Mouse (Mus musculus) spleen, postnatal 36 days (tissue): ENCODE measurements around the gene Nudt5.

Experiments
- DNase-seq, 2 experiments: peaks; one replicate each; pipeline ENCODE4 v3.0.0; 2022; ENCODE audit warnings: low spot score in 2 of 2, mixed read lengths in 1 of 2

Gene Nudt5

DNA sequence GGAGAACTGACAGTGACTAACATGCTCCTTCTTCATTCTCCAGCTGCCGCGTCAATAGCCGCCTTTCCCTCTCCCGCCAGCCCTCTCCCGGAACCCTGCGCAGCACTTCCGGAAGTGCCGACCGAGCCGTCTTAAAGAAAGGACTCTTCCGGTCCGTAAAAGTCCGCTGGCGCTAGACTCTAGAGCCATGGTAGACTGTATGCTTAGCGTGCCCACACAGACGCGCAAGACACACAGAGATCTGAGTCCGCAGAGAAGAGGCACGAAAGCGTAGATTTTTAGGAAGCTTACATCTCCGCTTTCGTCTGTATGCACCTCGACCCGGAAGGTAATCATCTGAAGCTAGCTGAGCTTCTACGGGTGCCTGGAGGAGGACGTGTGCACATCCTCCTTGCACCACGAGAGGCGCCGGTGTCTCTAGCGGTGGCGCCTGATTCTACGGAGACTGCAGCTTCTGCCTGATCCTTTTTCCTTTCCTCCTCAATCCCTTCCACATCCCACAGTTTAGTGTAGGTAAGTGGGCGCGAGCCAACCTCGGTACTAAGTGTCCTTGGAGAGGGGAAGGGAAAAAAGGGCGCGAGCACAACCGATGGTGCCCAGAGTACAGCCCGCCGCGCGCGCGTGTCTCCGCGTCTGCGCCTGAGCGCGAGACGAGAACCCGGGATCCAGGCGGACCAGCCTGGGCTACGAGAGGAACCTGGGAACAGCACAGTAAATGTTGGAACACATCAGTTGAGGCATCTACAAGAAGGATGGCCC lies at the start of gene Nudt5, which contains the start of gene Cdc123:
Nudt5 (plus strand) TSS at position 147 of the 759 bp plus-strand sequence.
Cdc123 (minus strand) TSS at position 292 of the 759 bp plus-strand sequence.
- DNase-seq, result peak; percentile 83 to 86

DNA sequence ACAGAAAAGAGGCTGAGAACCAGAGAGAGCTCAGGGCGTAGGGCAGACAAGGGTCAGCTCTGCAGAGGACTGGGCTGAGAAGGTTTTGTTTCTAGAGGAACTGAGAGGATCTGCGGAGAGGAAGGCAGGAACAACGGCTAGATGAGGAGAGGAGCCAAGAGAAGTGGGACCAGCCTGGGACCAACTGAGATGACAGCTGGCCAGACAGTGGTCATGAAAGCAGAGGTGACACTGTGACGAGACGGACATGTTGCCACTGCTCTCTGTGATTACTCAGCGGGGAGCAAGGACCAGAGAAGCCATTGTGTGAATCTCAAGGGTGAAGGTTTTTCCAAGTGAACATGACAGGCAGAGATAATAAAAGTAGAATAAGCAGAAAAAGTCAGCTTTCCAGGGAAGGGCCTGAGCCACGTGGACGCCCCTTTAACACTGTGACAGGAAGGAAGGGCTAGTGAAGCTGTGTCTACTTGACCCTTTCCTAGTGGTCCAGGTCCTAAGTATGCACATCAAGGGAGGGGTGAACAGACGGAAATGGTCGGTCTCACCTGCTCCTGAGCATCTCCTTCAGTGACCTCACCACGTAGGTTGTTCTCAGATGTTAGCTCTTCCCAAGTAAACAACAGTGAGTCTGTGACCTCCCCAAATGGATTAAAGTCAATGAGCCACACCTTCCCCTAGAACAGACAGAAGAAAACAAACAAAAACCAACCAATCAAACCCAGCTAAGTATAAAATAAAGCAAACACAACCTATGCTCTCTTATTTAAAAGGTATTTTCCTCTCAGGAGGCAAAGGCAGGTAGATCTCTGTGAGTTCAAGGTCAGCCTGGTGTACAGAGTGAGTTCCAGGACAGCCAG lies 46.8 kb upstream of the Nudt5 start:
- no peak for DNase-seq

DNA sequence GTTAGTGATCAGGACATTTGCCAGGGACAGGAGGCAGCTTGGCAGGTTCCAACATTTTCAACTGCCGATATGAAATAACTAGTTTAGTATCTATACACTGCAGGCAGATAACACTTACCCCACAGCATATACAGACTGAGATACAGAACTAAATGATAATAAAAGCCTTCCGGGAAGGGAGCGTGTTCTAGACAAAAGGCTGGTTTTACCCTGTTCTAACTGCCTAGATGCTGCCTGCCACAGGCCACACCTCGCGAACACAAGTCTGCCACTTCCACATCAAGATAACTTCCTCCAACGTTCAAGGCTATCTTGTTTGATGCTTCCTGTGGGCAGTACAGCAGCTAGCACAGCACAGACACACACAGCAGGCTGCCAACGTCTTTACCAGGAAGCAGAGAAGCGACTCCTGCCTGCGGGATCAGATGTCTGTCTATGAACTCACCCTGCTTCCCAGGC lies 43.6 kb upstream of the Nudt5 start:
- DNase-seq, result peak; percentile 60 to 61

DNA sequence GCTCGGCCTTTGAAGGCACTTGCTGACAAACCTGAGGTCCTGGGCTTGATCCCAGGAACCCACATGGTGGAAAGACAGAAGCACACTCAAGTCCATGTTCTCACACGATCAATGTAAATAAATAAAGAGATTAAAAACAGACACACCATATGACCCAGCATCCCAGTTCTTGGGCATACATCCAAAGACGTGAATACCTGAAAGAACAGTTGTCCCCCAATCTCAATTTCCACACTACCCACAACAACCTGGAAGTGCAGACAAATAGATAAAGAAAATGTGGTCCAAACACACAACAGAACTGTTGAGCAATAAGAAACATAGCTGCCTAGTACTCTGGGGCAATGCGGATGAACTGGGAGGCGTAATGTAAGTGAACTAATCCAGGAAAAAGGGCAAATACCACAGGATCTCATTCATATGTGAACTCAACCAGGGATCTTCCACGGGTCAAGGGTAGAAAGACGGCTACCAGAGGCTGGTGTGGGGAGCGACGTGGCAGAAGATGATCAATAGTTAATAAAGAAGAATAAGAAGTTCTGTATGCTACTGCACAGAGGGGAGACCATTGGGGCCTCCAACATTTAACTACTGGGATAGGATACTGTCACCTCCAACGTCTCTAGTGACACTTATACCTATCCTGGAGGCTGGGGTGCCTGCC lies 42.8 kb upstream of the Nudt5 start:
- DNase-seq, result no peak

DNA sequence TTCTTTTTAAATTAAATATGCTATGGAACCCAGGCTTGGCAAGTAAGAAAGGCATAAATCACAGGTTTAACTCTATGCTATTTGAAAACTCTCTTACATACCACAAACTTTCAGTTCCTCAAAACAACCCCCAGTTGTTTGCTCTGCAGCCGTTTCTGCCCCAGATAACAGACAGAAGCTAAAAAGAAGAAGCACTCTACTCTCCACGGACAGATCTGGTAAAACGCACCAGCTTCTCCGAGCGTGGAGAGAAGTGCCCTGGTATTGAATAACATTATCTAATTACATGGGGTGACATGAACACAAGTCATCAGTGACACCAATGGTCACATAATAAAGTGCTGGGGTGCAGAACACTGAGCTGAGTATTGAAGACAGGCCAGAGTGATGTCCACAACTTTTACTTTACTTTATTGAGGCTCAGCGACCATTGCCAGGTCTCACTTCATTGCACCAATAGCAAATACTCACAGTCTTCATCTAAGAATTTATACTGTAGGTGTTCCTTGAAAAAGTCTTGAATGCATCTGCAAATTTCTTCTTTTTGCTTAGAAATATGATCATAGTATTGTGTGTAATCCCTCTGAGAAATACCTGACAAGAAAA lies 40.3 kb upstream of the Nudt5 start:
- peak; percentile 79 to 81 for DNase-seq

DNA sequence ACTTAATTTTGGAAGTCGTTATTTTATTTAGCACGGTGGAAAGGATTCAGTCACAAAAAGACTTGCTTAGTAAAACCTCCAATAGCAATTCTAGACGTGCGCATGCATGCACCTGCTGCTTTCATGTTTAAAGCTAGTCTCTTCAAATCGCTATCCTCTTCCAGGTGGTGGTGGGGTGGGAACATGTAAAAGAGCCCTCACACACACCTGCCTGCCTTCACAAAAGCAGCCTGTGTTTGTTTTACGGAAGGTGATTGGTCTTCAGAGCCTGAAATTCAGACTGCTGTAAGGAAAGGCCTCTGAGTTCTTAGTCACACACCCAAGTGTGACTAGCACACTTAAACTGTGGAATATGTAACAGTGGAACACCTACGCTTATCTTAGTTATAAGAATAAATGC lies 39.6 kb upstream of the Nudt5 start:
- no peak for DNase-seq

DNA sequence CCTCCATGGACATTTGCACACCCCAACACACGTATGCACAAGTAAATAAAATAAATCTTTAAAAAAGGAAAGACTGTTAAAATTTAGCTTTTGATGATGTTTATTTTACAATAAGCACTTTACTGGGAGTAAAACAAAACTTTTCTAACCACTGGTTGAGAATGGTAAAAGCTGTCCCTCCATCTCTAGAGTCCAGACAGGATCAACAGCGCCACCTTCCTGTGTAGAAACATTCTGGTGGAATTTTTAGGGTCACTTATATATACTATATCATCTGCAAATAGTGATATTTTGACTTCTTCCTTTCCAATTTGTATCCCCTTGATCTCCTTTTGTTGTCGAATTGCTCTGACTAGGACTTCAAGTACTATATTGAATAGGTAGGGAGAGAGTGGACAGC lies 38.6 kb upstream of the Nudt5 start:
- DNase-seq, result peak; percentile 34 to 50

DNA sequence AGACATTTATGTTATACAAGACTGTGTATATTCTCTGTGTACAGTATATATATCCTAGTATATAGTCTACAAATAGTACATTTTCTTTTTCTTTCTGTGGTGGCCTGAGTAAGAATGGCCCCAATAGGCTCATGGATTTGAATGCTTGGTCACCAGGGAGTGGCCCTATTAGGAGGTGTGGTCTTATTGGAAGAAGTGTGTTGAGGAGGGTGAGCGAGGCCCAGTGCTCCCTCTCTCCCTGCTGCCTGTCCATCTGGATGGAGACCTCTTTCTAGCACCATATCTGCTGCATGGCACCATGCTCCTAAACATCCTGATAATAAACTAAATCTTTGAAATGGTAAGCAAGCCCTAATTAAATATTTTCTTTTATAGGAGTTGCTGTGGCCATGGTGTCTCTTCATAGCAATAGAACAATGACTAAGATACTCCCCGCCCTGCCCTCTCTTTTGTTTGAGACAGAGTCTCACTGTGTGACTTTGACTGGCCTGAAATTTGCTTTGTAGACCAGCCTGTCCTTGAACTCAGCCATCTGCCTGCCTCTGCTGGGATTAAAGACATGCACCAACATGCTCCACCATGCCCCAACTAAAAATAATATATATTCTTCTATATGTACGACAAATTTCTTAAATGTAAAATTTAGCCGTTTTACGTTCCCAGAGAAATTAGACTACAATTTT lies 34.6 kb upstream of the Nudt5 start:
- DNase-seq, result no peak

DNA sequence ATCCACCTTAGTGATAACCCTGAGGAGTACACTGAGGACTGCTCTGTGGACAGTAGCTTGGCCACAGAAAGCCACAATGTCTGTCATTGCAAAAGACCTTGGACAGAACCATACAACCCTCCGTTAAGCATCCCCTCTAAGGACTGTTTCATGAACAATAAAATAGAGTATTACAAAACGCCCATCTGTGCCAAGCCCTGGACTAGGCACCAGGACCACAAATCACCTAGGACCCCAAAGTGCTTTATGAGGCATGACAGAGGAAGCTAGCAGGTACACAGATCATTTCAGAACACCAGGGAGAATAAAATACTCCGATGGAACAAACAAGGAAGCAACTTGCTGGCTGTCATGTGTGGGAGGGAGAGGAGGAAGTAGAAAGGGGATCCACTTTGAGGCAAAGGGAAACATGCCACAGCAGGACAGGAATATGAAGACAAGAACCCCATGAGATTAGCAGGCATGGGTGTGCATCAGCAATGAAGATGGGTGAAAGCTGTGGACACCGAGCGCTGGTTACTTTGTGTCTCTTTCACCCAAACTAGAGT lies 33.5 kb upstream of the Nudt5 start:
- DNase-seq, result no peak

DNA sequence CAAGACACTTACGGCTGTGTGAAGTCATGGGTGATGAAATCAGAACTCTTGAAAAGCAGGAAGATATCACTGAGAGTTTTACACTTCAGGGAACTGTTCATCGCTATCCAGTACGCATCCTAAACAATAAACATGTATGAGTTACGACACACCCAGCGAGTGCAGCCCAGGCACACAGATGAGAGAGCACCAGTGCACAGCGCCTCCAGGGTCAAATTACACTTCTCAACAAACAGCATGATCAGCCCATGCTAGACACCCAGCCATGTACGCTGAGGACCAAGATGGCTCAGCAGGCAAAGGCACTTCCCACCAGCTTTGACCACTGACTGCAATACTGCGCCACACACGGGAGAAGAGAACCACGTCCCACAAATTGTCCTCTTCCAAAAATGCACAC lies 23.6 kb upstream of the Nudt5 start:
- DNase-seq, result no peak

DNA sequence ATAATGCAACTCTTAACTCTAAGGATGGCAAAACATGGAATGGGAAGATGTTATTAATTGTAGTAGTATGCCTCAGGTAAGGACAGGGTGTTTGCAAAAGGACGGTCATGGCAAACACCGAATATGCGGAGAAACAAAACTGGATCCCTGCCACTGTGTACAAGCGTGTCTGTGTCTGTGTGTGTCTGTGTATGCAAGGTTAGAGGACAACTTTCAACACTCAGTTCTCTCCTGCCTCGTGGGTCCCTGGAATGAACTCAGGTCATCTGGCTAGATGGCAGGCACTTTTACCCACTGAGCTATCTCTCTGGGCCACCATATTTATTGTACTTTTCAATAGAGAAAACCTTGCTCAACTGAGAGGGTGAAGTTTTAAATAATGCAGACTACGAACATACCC lies 22.4 kb upstream of the Nudt5 start:
- DNase-seq, result no peak

DNA sequence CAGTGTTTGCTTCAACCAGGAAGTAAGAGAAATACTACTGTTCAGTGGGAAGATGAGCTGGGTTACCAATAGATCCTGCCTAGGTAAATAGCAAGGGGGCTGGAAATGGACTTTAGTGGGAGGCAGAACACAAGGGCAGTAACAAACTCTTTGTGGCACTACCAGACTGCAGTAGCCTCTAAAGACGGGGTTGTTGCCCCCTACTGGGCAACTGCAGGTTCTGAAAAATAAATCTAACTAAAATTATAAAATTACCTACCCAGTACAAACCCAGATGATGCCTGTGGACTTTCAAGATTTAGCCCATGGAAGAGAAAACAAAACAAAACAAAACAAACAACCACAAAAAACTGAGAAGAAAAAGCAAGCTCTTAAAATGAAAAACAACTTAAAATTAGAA lies 20.6 kb upstream of the Nudt5 start:
- DNase-seq, result no peak

DNA sequence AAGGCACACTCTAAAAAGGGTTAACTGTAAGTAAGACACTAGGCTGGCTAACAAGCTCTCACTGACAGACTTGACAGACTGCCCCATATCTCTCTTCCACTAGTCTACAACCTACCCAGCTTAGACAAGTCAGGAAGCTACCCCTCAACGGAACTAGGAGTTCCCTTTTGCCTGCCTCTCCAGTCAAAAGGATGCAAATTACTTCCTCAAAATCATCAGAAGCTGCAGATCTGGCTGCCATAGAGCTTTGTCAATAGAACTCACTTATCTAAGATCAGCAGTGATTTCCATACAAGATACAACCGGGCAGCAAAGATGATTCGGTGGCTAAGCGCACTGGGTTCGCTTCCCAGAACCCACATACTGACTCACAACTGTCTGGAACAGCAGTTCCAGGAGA lies 20.1 kb upstream of the Nudt5 start:
- peak in 1 of 2 experiments; percentile 22 for DNase-seq

DNA sequence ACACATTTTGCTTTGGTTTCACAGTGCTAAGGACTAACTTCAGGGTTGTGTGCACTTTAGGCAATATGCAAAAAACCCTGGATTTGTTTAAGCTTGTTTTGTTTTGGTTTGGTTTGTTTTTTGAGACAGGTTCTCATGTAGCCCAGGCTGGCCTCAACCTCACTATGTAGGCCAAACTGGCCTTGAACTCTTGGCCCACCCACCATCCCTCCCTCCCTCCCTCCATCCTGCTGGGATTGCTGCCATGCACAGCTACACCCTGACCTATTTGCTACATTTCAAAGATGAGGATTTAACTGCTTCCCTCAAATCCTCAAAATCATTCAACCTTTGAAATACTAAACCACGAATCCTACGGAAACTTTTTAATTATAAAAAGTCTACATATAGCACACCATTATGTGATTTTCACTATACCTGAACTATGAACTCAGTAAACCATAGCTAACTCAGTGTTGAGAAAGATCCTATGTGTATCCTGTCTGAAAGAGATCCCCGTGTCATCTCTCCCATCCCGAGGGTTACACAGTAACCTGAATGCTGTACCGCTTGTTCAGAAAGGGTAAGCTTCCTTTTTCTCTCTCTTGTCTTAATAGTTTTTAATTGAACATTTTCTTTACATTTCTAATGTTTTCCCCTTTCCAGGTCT lies 19.4 kb upstream of the Nudt5 start:
- no peak for DNase-seq

DNA sequence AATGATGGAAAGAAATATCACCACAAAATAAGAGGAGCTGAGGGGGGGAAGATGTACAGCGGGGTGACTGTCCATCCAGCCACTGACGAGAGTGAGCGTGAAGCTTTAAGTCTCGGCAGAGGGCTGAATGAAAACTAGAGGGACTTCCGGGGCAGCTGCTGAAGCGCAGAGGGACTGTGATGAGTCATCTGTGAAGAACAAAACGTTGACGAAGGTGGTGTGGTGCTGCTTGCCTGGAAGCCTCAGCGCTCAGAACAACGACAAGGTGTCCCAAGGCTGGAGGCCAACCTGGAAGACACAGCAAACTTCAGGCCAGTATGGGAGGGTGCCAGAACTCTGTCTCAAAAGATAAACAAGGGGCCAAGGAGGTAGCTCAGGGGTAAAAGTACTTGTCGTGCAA lies 4.0 kb upstream of the Nudt5 start:
- no peak for DNase-seq

DNA sequence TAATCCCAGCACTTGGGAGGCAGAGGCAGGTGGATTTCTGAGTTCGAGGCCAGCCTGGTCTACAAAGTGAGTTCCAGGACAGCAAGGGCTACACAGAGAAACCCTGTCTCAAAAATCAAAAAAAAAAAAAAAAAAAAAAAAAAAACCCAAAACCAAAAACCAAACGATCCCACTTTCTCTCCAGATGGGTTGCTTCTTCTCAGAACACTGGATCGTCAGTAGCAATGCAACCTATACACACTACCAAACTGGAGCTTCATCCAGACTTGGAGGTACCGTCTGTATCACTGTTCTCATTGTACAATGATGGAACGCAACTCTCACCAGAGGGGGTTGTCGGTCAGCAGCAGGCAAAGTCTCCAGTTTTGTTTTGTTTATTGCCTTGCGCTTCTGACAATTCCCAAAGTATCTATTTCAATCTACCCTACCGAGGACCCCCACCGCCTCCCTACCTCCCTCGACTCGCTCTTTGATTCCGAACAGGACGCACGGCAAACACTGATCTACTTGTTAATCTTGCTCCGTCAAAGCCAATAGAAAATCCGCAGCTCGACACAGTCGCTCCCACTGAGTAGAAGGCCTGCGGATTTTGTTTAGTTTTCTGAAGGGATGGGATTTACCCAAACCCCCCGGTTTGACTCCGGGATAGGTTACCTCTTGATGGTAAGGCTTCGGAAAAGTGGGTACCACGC lies 492 bp upstream of the Nudt5 start:
- peak in 1 of 2 experiments; percentile 5 for DNase-seq

DNA sequence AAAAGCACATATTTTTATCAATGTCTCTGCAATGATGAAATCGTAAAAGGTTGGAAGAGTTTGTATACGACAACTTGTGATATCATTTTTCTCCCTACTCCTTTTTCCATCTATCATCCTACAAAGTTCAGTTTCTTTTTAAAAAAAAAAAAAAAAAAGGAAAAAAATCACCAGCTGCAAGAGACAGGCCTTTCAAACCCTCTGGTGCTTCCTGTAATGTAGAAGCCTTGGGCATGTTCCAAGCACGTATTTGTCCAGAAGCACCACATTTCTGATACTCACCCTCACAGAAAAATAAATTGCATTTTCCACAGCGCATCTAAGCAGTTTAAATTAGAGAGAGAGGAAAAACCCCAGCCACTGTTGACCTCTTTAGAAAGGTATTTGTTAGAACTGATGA lies 1.0 kb downstream of the Nudt5 start:
- no peak for DNase-seq

DNA sequence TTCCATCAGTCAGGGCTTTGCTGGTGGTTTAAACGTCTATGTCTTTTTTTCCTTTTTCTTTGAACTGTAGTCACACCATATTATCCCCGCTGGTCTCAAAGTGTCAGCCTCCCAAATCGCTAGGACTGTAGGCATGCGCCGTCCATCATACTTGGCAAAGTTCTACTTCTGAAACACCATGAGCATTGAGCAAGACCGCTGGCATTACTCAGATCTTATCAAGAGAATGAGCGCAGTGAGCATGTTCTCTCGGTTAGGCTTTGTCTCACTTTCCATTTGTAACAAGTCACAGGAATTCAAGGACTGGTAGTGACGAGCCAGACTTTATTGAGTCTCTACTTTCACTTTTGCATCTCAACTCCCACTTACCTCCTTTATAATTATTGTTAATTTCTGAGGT lies 6.3 kb downstream of the Nudt5 start:
- DNase-seq, result no peak

DNA sequence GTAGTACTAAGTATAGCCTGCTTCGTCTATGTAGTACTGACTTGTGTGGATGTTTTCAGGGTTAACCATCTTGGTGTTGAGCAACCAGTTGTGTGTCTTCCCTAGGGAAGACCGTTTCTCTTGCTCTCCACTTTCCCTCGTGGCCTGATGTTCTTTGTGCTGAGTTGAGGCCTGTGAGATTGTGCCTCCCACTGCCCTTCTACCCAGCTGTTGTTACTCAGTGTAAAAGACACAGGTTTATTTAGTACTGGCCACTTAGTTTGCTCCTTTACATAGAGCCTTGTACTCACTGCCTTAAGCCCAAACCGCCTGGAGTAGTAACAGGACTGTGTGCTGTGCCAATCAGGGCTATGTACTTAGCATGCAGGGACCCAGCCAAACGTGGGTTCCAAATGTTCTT lies 7.0 kb downstream of the Nudt5 start:
- DNase-seq, result no peak

DNA sequence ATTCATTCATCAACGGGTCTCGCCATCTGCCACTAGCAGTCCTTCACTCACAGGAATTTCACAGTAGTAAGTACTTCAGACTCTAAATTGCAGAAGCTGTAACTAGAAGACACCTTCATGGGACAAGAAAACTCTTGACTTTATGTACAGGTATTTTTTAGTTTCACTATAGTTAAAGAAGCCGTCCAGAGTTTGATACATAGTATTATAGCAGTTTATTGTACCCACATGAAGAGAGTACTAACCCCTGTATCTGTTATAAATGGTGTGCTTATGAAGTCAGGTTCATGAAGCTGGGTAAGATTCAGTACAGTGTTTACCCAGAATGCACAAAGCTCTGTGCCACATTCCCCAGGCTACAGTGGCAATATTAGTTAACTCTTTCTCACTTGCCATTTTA lies 18.0 kb downstream of the Nudt5 start, which contains the start of gene Gm13199:
Gm13199 (minus strand) TSS at position 101 of the 400 bp plus-strand sequence.
- DNase-seq, result no peak
